Mouse (Mus musculus): ENCODE measurements around the gene Nfasc. TPM values are rescaled to one million over a fixed set of nuclear protein-coding genes. Genes with fewer than 3 reads are reported as not detected.
A peak's percentile ranks its signal among the peaks of the same experiment; 100 is the strongest.

The Nfasc gene
- polyA plus RNA-seq, 1 experiment: 2.0 TPM

GRCm38 (mm10) chr1:132528071-132528470 lies 213.5 kb downstream of the Nfasc start:
- no peak overlapping the region for H3K27ac ChIP-seq (ENCODE audit: control insufficient read depth, insufficient read depth, low read length)
- no peaks in the 10 kb centered on the region for H3K4me1 ChIP-seq (replicated peaks; ENCODE audit: control insufficient read depth, insufficient read depth, low read length)
- H3K4me3 ChIP-seq (ENCODE audit: control insufficient read depth, insufficient read depth, low read length): no peak overlapping the region
- H3K36me3 ChIP-seq (ENCODE audit: control insufficient read depth, insufficient read depth, low read length): no peaks in the 10 kb centered on the region
- H3K27me3 ChIP-seq (ENCODE audit: control insufficient read depth, insufficient read depth, low read length): no peaks in the 10 kb centered on the region
- DNase-seq: no peak
- 94% methylated on average over 13 of the region's 13 CpGs for WGBS
- TF ChIP-seq POLR2A (IDR thresholded peaks at IDR 0.05; ENCODE audit: control insufficient read depth, extremely low read depth, insufficient read depth, low read length, poor library complexity) (no peak), CTCF (IDR thresholded peaks at IDR 0.05; ENCODE audit: borderline replicate concordance, control insufficient read depth, extremely low read depth, insufficient read depth, low read length, poor library complexity) (no peak)

DNA sequence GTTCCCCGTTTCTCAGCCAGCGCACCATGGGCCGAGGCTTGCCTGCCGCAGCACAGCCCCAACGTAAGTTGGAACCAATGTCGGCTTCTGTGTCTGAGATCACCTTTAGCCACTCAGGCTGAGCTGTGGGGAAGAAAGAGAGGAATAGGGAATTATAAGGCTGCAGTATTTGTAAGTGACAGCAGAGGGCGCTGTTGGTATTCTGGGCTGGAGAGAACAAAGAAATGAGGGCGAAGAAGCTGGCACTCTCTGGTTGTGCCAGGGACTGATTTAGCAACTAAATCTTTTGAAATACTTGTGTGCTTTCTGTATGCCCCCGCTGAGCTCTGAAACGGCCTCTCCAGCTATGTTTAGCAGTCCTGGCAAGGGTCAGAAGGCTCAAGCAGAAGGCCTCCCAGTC lies 215.8 kb downstream of the Nfasc start:
- no peak overlapping the region for H3K27ac ChIP-seq (ENCODE audit: control insufficient read depth, insufficient read depth, low read length)
- peak; percentile 61 for DNase-seq
- WGBS: 1% methylated on average over 10 of the region's 10 CpGs

DNA sequence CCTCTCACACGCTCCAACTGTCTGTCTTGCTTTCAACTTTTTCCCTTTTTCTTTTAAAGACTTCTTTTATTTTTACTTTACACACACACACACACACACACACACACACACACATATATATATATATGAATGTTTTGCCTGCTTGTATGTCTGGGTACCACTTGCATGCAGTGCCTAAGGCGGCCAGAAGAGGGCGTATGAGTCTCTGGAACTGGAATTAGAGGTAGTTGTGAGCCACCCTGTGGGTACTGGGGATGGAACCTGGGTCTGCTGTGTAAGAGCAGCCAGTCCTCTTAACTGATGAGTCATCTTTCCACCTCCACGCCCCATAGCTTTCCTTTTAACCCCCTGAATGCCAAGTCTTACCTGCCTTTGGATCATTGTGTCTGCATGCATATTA lies 217.7 kb downstream of the Nfasc start:
- DNase-seq: peak; percentile 56
- WGBS: 22% methylated on average over 4 of the region's 4 CpGs
- TF ChIP-seq POLR2A (IDR thresholded peaks at IDR 0.05; ENCODE audit: control insufficient read depth, extremely low read depth, insufficient read depth, low read length, poor library complexity) (no peak), CTCF (IDR thresholded peaks at IDR 0.05; ENCODE audit: borderline replicate concordance, control insufficient read depth, extremely low read depth, insufficient read depth, low read length, poor library complexity) (no peak; the same call in 1 of the 2 replicates)
- Histone ChIP-seq H3K4me1 (replicated peaks; ENCODE audit: control insufficient read depth, insufficient read depth, low read length) (no peaks in the 10 kb centered on the region), H3K27ac (ENCODE audit: control insufficient read depth, insufficient read depth, low read length) (no peak overlapping the region), H3K27me3 (ENCODE audit: control insufficient read depth, insufficient read depth, low read length) (no peaks in the 10 kb centered on the region), H3K4me3 (ENCODE audit: control insufficient read depth, insufficient read depth, low read length) (no peak overlapping the region), H3K36me3 (ENCODE audit: control insufficient read depth, insufficient read depth, low read length) (no peaks in the 10 kb centered on the region)

More for the DNA sequence above, 215.8 kb downstream of the Nfasc start:
- Histone ChIP-seq H3K27me3 (ENCODE audit: control insufficient read depth, insufficient read depth, low read length) (no peaks in the 10 kb centered on the region), H3K4me1 (replicated peaks; ENCODE audit: control insufficient read depth, insufficient read depth, low read length) (no peaks in the 10 kb centered on the region), H3K36me3 (ENCODE audit: control insufficient read depth, insufficient read depth, low read length) (no peaks in the 10 kb centered on the region), H3K4me3 (ENCODE audit: control insufficient read depth, insufficient read depth, low read length) (no peak overlapping the region)
- no peak for TF ChIP-seq POLR2A (IDR thresholded peaks at IDR 0.05; ENCODE audit: control insufficient read depth, extremely low read depth, insufficient read depth, low read length, poor library complexity)
- TF ChIP-seq CTCF (IDR thresholded peaks at IDR 0.05; ENCODE audit: borderline replicate concordance, control insufficient read depth, extremely low read depth, insufficient read depth, low read length, poor library complexity): no peak; the same call in 1 of the 2 replicates

- WGBS: 86% methylated on average over 8 of the region's 8 CpGs
- no peaks in the 10 kb centered on the region for H3K36me3 ChIP-seq (ENCODE audit: control insufficient read depth, insufficient read depth, low read length)
- no peaks in the 10 kb centered on the region for H3K27me3 ChIP-seq (ENCODE audit: control insufficient read depth, insufficient read depth, low read length)
- no peak overlapping the region for H3K4me3 ChIP-seq (ENCODE audit: control insufficient read depth, insufficient read depth, low read length)
- TF ChIP-seq POLR2A (IDR thresholded peaks at IDR 0.05; ENCODE audit: control insufficient read depth, extremely low read depth, insufficient read depth, low read length, poor library complexity) (no peak), CTCF (IDR thresholded peaks at IDR 0.05; ENCODE audit: borderline replicate concordance, control insufficient read depth, extremely low read depth, insufficient read depth, low read length, poor library complexity) (no peak)
- no peak overlapping the region for H3K27ac ChIP-seq (ENCODE audit: control insufficient read depth, insufficient read depth, low read length)
- H3K4me1 ChIP-seq (replicated peaks; ENCODE audit: control insufficient read depth, insufficient read depth, low read length): no peaks in the 10 kb centered on the region
- DNase-seq: no peak
These were observed 218.5 kb downstream of the Nfasc start for GRCm38 (mm10) chr1:132523048-132523447.

DNA sequence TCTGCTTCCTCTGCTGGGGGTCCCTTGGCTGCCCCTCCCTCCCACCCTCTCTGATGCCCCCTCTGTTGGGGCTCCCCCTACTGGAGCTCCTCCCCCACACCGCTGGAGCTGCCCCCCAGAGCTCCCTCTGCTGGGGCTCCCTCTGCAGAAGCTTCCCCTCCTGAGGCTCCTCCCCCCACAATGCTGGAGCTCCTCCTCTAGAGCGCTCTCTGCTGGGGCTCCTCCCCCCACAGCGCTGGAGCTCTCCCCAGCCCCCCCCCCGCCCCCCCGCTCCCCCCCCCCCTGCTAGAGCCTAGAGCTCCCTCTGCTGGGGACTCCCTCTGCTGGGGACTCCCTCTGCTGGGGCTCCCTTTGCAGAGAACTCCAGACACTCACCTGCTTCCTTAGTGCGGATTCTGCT lies 220.8 kb downstream of the Nfasc start:
- Histone ChIP-seq H3K4me1 (replicated peaks; ENCODE audit: control insufficient read depth, insufficient read depth, low read length) (no peaks in the 10 kb centered on the region), H3K27ac (ENCODE audit: control insufficient read depth, insufficient read depth, low read length) (no peak overlapping the region), H3K4me3 (ENCODE audit: control insufficient read depth, insufficient read depth, low read length) (no peak overlapping the region), H3K36me3 (ENCODE audit: control insufficient read depth, insufficient read depth, low read length) (no peaks in the 10 kb centered on the region), H3K27me3 (ENCODE audit: control insufficient read depth, insufficient read depth, low read length) (no peaks in the 10 kb centered on the region)
- WGBS: 30% methylated on average over 3 of the region's 6 CpGs
- TF ChIP-seq POLR2A (IDR thresholded peaks at IDR 0.05; ENCODE audit: control insufficient read depth, extremely low read depth, insufficient read depth, low read length, poor library complexity) (no peak), CTCF (IDR thresholded peaks at IDR 0.05; ENCODE audit: borderline replicate concordance, control insufficient read depth, extremely low read depth, insufficient read depth, low read length, poor library complexity) (0 out of 2 replicates have a peak, but pooled peaks have one; percentile 22)
- DNase-seq: peak; percentile 57

DNA sequence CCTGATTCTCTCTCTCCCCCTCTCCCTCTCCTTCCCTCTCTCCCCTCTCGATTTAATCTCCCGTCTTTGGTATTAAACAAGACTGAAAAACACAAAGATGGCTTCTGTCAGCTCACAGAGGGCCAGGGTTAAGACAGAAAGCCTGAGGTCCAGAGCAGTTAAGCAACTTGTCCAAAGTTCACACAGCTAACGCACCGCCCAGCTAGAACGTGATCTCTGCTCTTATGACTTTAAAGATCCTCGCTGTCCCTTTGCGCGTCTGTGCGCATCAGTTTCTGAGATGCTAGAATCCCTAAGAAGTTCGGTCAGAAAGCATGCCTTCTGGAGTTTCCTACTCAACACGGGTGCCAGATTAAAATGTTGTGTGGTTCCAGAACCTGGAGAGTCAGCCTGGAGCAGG lies 221.9 kb downstream of the Nfasc start:
- Histone ChIP-seq H3K36me3 (ENCODE audit: control insufficient read depth, insufficient read depth, low read length) (no peaks in the 10 kb centered on the region), H3K27ac (ENCODE audit: control insufficient read depth, insufficient read depth, low read length) (no peak overlapping the region), H3K4me1 (replicated peaks; ENCODE audit: control insufficient read depth, insufficient read depth, low read length) (no peaks in the 10 kb centered on the region), H3K4me3 (ENCODE audit: control insufficient read depth, insufficient read depth, low read length) (no peak overlapping the region), H3K27me3 (ENCODE audit: control insufficient read depth, insufficient read depth, low read length) (no peaks in the 10 kb centered on the region)
- 92% methylated on average over 11 of the region's 11 CpGs for WGBS
- DNase-seq: no peak
- no peak for TF ChIP-seq POLR2A (IDR thresholded peaks at IDR 0.05; ENCODE audit: control insufficient read depth, extremely low read depth, insufficient read depth, low read length, poor library complexity)
- TF ChIP-seq CTCF (IDR thresholded peaks at IDR 0.05; ENCODE audit: borderline replicate concordance, control insufficient read depth, extremely low read depth, insufficient read depth, low read length, poor library complexity): no peak

- TF ChIP-seq CTCF (IDR thresholded peaks at IDR 0.05; ENCODE audit: borderline replicate concordance, control insufficient read depth, extremely low read depth, insufficient read depth, low read length, poor library complexity) (no peak), POLR2A (IDR thresholded peaks at IDR 0.05; ENCODE audit: control insufficient read depth, extremely low read depth, insufficient read depth, low read length, poor library complexity) (no peak)
- H3K36me3 ChIP-seq (ENCODE audit: control insufficient read depth, insufficient read depth, low read length): no peaks in the 10 kb centered on the region
- DNase-seq: no peak
- no peak overlapping the region for H3K4me3 ChIP-seq (ENCODE audit: control insufficient read depth, insufficient read depth, low read length)
- no peaks in the 10 kb centered on the region for H3K4me1 ChIP-seq (replicated peaks; ENCODE audit: control insufficient read depth, insufficient read depth, low read length)
- no peaks in the 10 kb centered on the region for H3K27me3 ChIP-seq (ENCODE audit: control insufficient read depth, insufficient read depth, low read length)
- 88% methylated on average over 18 of the region's 18 CpGs for whole genome bisulfite sequencing
- no peak overlapping the region for H3K27ac ChIP-seq (ENCODE audit: control insufficient read depth, insufficient read depth, low read length)
These were observed 223.0 kb downstream of the Nfasc start for GRCm38 (mm10) chr1:132518621-132519020.

Data from thymus, adult 2 months (tissue).